Mouse (Mus musculus): ENCODE data around the gene Ptprm. TPM values are rescaled to one million over a fixed set of nuclear protein-coding genes. Genes with fewer than 3 reads are reported as not detected.

The Ptprm gene
- polyA plus RNA-seq, 1 experiment from 2014 or later: 19.5 TPM

DNA sequence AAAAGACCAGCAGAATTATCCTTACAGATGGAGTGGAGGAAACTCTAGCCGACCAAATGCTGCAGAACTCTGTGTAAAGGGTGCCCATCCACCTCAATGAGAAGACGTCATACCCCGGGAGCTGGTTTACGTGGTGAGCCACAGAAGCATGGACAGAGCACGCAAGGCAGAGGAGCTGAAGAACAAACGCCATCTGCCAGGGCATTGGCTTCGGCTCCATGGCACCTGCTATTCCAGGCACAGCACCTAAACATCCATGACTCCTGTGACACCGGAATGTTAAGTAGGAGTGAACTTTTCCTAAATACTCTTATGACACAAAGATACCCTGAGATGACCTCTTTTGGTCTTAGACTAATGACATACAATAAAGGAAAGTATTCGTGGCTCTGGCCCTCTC, 327.0 kb downstream of the Ptprm start:
- no peak for ATAC-seq (ENCODE audit: insufficient number of reproducible peaks, insufficient read depth, low FRiP score, low read depth)
- Histone ChIP-seq H3K4me2 (ENCODE audit: low read length) (no peak overlapping the region), H3K27me3 (ENCODE audit: control insufficient read depth, insufficient read depth, low read length) (no peaks in the 10 kb centered on the region), H3K9me3 (ENCODE audit: control insufficient read depth, low read length) (no peaks in the 10 kb centered on the region), H3K36me3 (ENCODE audit: control insufficient read depth, insufficient read depth, low read length) (no peaks in the 10 kb centered on the region), H3K27ac (replicated peaks in 1 of 2; ENCODE audit: control insufficient read depth in 1 of 2, insufficient read depth in 1 of 2, low read depth in 2 of 2, low read length in 2 of 2) (no peak overlapping the region), H3K9ac (ENCODE audit: low read length) (no peak overlapping the region), H3K4me3 (ENCODE audit: control insufficient read depth in 1 of 2, insufficient read depth in 1 of 2, low read depth in 1 of 2, low read length in 2 of 2) (no peak overlapping the region), H3K4me1 (ENCODE audit: control insufficient read depth in 2 of 2, insufficient read depth in 2 of 2, low read length in 2 of 2) (peaks cover 0 to under 1% of the 10 kb centered on the region in 2 experiments; a peak in 1 of 4 replicates)
- WGBS: 76% methylated on average over 9 of the region's 9 CpGs

DNA sequence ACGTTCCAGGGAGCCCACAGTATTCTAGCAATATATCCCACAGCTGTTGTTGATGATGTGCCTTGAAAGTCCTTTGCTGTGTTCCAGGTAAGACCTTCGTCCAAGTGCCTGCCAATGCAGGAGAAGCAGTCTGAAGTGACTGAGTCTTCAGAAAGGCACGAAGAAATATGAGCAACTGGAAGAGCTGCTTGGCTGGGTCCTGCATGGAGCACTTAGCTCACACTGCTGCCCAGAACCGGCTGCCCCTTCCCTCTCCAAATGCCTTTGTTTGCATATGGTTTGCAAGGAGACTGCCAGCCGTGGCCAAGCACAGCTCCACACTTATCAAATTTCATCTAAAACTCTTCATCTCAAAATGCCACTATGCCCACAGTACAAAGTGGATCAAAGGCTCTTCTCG, 337.8 kb downstream of the Ptprm start:
- Histone ChIP-seq H3K4me1 (ENCODE audit: control insufficient read depth in 2 of 2, insufficient read depth in 2 of 2, low read length in 2 of 2) (peaks cover 2 to 11% of the 10 kb centered on the region in 2 experiments), H3K4me2 (ENCODE audit: low read length) (no peak overlapping the region), H3K9me3 (ENCODE audit: control insufficient read depth, low read length) (no peaks in the 10 kb centered on the region), H3K4me3 (ENCODE audit: control insufficient read depth in 1 of 2, insufficient read depth in 1 of 2, low read depth in 1 of 2, low read length in 2 of 2) (no peak overlapping the region), H3K9ac (ENCODE audit: low read length) (no peak overlapping the region), H3K36me3 (ENCODE audit: control insufficient read depth, insufficient read depth, low read length) (no peaks in the 10 kb centered on the region), H3K27ac (replicated peaks in 1 of 2; ENCODE audit: control insufficient read depth in 1 of 2, insufficient read depth in 1 of 2, low read depth in 2 of 2, low read length in 2 of 2) (no peak overlapping the region), H3K27me3 (ENCODE audit: control insufficient read depth, insufficient read depth, low read length) (no peaks in the 10 kb centered on the region)
- WGBS: 83% methylated on average over 6 of the region's 6 CpGs
- ATAC-seq (ENCODE audit: insufficient number of reproducible peaks, insufficient read depth, low FRiP score, low read depth): no peak

DNA sequence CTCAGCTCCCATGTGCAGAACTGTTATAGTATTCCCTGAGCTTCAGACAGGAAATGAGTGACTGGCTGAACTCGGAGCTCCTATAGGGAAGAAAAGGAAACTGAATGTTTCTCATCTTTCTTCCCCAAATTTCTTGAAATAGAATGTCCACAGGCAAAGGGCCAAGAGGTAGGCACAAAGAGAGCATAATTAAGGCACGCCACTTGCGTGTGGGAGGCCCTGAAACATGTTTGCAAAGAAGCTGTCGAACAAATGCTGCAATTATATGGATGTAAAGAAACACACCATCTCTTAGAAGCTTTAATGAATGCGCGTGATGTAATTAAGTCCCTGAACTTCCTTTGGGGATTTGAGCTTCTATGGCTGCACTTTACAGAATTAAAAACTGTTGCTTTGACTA, 341.0 kb downstream of the Ptprm start:
- Histone ChIP-seq H3K4me3 (ENCODE audit: control insufficient read depth in 1 of 2, insufficient read depth in 1 of 2, low read depth in 1 of 2, low read length in 2 of 2) (no peak overlapping the region), H3K27me3 (ENCODE audit: control insufficient read depth, insufficient read depth, low read length) (no peaks in the 10 kb centered on the region), H3K4me1 (ENCODE audit: control insufficient read depth in 2 of 2, insufficient read depth in 2 of 2, low read length in 2 of 2) (no peaks in the 10 kb centered on the region), H3K27ac (replicated peaks in 1 of 2; ENCODE audit: control insufficient read depth in 1 of 2, insufficient read depth in 1 of 2, low read depth in 2 of 2, low read length in 2 of 2) (no peak overlapping the region), H3K9me3 (ENCODE audit: control insufficient read depth, low read length) (no peaks in the 10 kb centered on the region), H3K9ac (ENCODE audit: low read length) (no peak overlapping the region), H3K36me3 (ENCODE audit: control insufficient read depth, insufficient read depth, low read length) (no peaks in the 10 kb centered on the region), H3K4me2 (ENCODE audit: low read length) (no peak overlapping the region)
- 82% methylated on average over 6 of the region's 6 CpGs for WGBS
- no peak for ATAC-seq (ENCODE audit: insufficient number of reproducible peaks, insufficient read depth, low FRiP score, low read depth)

DNA sequence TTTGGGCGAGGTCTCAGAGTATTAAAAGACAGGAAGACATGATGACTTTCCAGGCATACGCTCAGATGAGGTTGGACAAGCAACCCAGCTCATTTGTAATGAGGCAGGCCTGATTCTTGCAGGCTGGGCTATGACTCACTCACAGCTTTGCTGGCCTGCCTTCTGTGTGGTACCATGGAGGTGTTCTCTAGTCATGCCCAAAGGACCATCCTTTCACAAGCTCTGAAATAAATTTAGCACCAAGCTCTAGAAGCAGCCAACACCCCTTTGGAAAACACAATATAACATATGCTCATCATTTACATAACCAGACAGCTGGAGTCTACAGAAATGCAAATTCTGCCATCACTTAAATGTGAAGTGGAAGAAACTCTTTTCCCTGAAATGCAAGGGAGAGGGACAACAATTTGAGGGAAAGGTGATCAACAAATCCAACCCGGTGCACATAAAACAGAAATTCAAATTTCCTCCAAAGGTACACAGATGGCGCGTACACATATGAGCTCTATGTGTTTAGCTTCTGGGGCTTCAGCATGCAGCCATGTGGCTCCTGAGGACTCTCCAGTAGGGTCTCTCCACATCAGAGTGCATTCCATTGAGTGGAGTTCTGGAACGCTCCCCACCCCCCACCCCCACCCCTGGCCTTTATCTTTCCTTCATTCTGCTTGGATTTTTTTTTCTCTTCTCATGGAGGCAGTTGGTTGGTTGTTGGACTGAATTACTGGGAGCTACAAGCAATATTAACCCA, 342.2 kb downstream of the Ptprm start:
- Histone ChIP-seq H3K4me3 (ENCODE audit: control insufficient read depth in 1 of 2, insufficient read depth in 1 of 2, low read depth in 1 of 2, low read length in 2 of 2) (no peak overlapping the region), H3K27me3 (ENCODE audit: control insufficient read depth, insufficient read depth, low read length) (no peaks in the 10 kb centered on the region), H3K36me3 (ENCODE audit: control insufficient read depth, insufficient read depth, low read length) (no peaks in the 10 kb centered on the region), H3K27ac (replicated peaks in 1 of 2; ENCODE audit: control insufficient read depth in 1 of 2, insufficient read depth in 1 of 2, low read depth in 2 of 2, low read length in 2 of 2) (no peak overlapping the region), H3K9ac (ENCODE audit: low read length) (no peak overlapping the region), H3K9me3 (ENCODE audit: control insufficient read depth, low read length) (no peaks in the 10 kb centered on the region), H3K4me1 (ENCODE audit: control insufficient read depth in 2 of 2, insufficient read depth in 2 of 2, low read length in 2 of 2) (peaks cover 0 to 2% of the 10 kb centered on the region in 2 experiments; a peak in 1 of 4 replicates), H3K4me2 (ENCODE audit: low read length) (no peak overlapping the region)
- no peak for ATAC-seq (ENCODE audit: insufficient number of reproducible peaks, insufficient read depth, low FRiP score, low read depth)
- WGBS: 87% methylated on average over 6 of the region's 6 CpGs

DNA sequence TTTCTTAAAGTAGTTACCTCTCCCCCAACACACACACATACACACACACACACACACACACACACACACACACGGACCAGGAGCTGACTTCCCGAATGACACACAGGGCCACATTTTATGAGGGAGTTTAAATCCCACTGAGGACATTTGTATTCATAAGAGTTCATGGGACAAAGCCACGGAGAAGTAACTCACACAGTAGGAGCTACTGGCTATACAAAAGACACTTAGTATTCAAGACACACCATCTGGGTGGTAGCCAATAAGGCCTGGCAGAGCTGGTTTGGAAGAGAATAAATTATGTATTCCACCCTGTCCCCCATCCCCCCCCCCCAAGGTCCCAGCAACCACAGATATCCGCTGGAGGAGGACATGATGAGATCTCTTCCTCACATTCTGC, 344.1 kb downstream of the Ptprm start:
- no peak overlapping the region for H3K9ac ChIP-seq (ENCODE audit: low read length)
- H3K4me1 ChIP-seq (ENCODE audit: control insufficient read depth in 2 of 2, insufficient read depth in 2 of 2, low read length in 2 of 2): peaks cover 0 to 2% of the 10 kb centered on the region in 2 experiments; a peak in 1 of 4 replicates
- no peaks in the 10 kb centered on the region for H3K36me3 ChIP-seq (ENCODE audit: control insufficient read depth, insufficient read depth, low read length)
- H3K9me3 ChIP-seq (ENCODE audit: control insufficient read depth, low read length): 0 out of 2 replicates have a peak, but pooled peaks cover 3% of the 10 kb centered on the region
- no peak overlapping the region for H3K4me3 ChIP-seq (ENCODE audit: control insufficient read depth in 1 of 2, insufficient read depth in 1 of 2, low read depth in 1 of 2, low read length in 2 of 2)
- H3K4me2 ChIP-seq (ENCODE audit: low read length): no peak overlapping the region
- ATAC-seq (ENCODE audit: insufficient number of reproducible peaks, insufficient read depth, low FRiP score, low read depth): no peak
- WGBS: 83% methylated on average over 4 of the region's 4 CpGs
- H3K27me3 ChIP-seq (ENCODE audit: control insufficient read depth, insufficient read depth, low read length): no peaks in the 10 kb centered on the region
- no peak overlapping the region for H3K27ac ChIP-seq (replicated peaks in 1 of 2; ENCODE audit: control insufficient read depth in 1 of 2, insufficient read depth in 1 of 2, low read depth in 2 of 2, low read length in 2 of 2)

DNA sequence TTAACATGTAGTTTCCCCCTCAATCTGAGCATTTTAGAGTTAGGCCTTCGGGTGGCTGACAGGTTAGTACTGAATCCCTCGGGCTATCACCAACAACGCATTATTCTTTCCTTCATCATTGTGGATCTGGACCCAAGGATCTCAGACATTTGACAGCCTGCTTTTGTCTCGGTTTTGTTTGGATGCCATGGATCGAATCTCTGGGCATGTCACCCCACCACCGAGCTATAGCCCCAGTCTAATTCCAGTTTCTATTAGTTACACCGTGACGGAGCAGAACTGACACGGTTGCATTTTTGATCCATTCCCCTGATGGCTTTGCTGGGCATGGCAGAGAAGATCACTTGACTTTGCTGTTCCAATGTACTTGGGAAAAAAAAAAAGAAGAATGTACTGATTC, 346.1 kb downstream of the Ptprm start:
- no peak for ATAC-seq (ENCODE audit: insufficient number of reproducible peaks, insufficient read depth, low FRiP score, low read depth)
- Histone ChIP-seq H3K9ac (ENCODE audit: low read length) (no peak overlapping the region), H3K4me1 (ENCODE audit: control insufficient read depth in 2 of 2, insufficient read depth in 2 of 2, low read length in 2 of 2) (peaks cover 0 to 2% of the 10 kb centered on the region in 2 experiments; a peak in 1 of 4 replicates), H3K27ac (replicated peaks in 1 of 2; ENCODE audit: control insufficient read depth in 1 of 2, insufficient read depth in 1 of 2, low read depth in 2 of 2, low read length in 2 of 2) (no peak overlapping the region), H3K9me3 (ENCODE audit: control insufficient read depth, low read length) (0 out of 2 replicates have a peak, but pooled peaks cover 3% of the 10 kb centered on the region), H3K36me3 (ENCODE audit: control insufficient read depth, insufficient read depth, low read length) (no peaks in the 10 kb centered on the region), H3K4me3 (ENCODE audit: control insufficient read depth in 1 of 2, insufficient read depth in 1 of 2, low read depth in 1 of 2, low read length in 2 of 2) (no peak overlapping the region), H3K27me3 (ENCODE audit: control insufficient read depth, insufficient read depth, low read length) (no peaks in the 10 kb centered on the region), H3K4me2 (ENCODE audit: low read length) (no peak overlapping the region)
- WGBS: 90% methylated on average over 9 of the region's 9 CpGs

DNA sequence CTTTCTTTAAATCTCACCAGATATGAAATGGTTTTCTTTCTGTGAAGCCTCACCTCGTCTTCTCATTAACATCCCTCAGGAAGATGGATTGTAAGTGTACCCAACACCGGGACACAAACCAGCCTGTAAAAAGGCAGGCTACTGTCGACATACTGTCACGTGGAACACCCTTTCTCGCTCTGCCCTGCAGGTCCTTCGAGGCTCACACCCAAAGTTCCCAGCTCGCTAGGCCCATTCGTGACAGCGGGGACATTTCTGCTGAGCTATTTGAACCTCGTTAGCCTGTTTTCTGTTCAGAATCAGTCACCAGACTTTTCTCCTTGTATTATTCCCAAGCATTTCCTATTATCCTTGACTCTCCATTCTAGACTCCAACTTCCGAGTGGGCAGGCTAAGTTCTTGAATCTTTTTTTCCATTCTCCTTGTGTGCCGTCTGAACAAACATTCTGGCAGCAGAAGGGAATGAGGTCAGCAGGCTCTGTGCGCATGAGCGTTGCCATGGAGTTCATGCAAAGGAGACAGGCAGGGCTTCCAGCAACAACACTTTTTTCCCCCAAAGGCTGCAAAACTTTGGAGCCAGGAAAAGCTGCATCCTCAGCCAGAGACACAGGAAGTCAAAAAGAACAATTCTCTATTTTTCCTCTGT, 347.4 kb downstream of the Ptprm start:
- 76% methylated on average over 14 of the region's 14 CpGs for WGBS
- no peaks in the 10 kb centered on the region for H3K36me3 ChIP-seq (ENCODE audit: control insufficient read depth, insufficient read depth, low read length)
- 0 out of 2 replicates have a peak, but pooled peaks cover 3% of the 10 kb centered on the region for H3K9me3 ChIP-seq (ENCODE audit: control insufficient read depth, low read length)
- no peaks in the 10 kb centered on the region for H3K27me3 ChIP-seq (ENCODE audit: control insufficient read depth, insufficient read depth, low read length)
- no peak overlapping the region for H3K4me3 ChIP-seq (ENCODE audit: control insufficient read depth in 1 of 2, insufficient read depth in 1 of 2, low read depth in 1 of 2, low read length in 2 of 2)
- H3K4me2 ChIP-seq (ENCODE audit: low read length): no peak overlapping the region
- peak overlapping the region; percentile 80 to 86 for H3K27ac ChIP-seq (replicated peaks in 1 of 2; ENCODE audit: control insufficient read depth in 1 of 2, insufficient read depth in 1 of 2, low read depth in 2 of 2, low read length in 2 of 2)
- H3K9ac ChIP-seq (ENCODE audit: low read length): no peak overlapping the region
- ATAC-seq (ENCODE audit: insufficient number of reproducible peaks, insufficient read depth, low FRiP score, low read depth): 0 out of 2 replicates have a peak, but pooled peaks have one; percentile 43
- peaks cover 0 to 2% of the 10 kb centered on the region in 2 experiments; a peak in 1 of 4 replicates for H3K4me1 ChIP-seq (ENCODE audit: control insufficient read depth in 2 of 2, insufficient read depth in 2 of 2, low read length in 2 of 2)
